Mouse (Mus musculus): ENCODE measurements at regions not wholly inside any gene's neighbourhood (a gene's known extent, or its start where the extent isn't known, plus 50 kb on each side); places are given as distances from the start of the nearest gene placed in this dataset.

DNA sequence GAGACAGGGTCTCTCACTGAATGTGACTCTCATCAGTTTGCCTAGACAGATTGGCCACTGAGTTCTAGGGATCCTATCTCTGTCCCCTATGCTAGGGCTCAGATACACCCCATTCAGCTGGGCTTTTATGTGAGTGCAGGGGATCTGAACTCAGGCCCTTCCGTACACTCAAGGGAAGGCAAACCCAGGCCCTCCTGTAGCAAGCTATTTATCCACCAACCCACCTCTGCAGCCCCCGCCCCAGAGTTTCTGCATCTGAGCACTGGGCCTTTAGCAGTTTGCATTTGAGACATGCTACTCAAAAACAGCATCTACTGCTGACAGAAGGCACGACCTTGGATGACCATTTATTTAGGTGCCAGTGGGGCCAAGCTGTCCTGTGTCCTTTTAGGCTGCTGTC lies 253.0 kb upstream of the Runx1 start:
- H3K27me3 ChIP-seq (replicated peaks; ENCODE audit: control insufficient read depth, insufficient read depth, low read length): no peaks in the 10 kb centered on the region
- H3K36me3 ChIP-seq (ENCODE audit: control insufficient read depth, insufficient read depth, low read length): no peaks in the 10 kb centered on the region
- TF ChIP-seq CTCF (conservative IDR thresholded peaks at IDR 0.05; ENCODE audit: insufficient read depth, insufficient read length, low read depth, low read length) (no peak), POLR2A (IDR thresholded peaks at IDR 0.05; ENCODE audit: low read depth, low read length) (no peak)
- no peaks in the 10 kb centered on the region for H3K4me1 ChIP-seq (ENCODE audit: control insufficient read depth, insufficient read depth, low read length)
- no peak for DNase-seq
- H3K27ac ChIP-seq (ENCODE audit: insufficient read depth, low read depth, low read length): no peak overlapping the region
- WGBS: 73% methylated on average over 3 of the region's 3 CpGs
- H3K4me3 ChIP-seq (ENCODE audit: insufficient read depth, low read depth, low read length): no peak overlapping the region

DNA sequence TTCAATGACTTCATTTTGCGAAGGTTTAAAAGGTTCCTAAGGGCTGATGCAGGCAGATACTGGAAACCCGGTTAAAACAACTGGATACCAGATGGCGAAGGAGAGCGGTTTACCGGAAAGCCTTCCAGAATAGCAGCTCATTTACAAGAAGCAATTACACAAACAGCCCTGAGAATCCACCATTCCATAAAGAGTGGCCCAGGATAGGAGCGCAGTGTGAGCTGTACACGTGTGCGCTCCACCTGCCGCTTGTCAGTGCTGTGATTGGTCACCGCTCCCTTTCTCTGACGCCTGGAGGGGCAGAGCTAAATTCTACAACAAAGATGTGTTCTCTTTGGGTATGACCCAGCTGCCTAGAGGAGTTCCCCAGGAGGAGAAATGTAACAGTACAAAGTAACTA lies 249.5 kb upstream of the Runx1 start:
- Histone ChIP-seq H3K4me3 (ENCODE audit: insufficient read depth, low read depth, low read length) (no peak overlapping the region), H3K27me3 (replicated peaks; ENCODE audit: control insufficient read depth, insufficient read depth, low read length) (no peaks in the 10 kb centered on the region), H3K36me3 (ENCODE audit: control insufficient read depth, insufficient read depth, low read length) (no peaks in the 10 kb centered on the region), H3K4me1 (ENCODE audit: control insufficient read depth, insufficient read depth, low read length) (no peaks in the 10 kb centered on the region), H3K27ac (ENCODE audit: insufficient read depth, low read depth, low read length) (no peak overlapping the region)
- WGBS: 89% methylated on average over 11 of the region's 11 CpGs
- DNase-seq: no peak
- TF ChIP-seq CTCF (conservative IDR thresholded peaks at IDR 0.05; ENCODE audit: insufficient read depth, insufficient read length, low read depth, low read length) (no peak), POLR2A (IDR thresholded peaks at IDR 0.05; ENCODE audit: low read depth, low read length) (no peak)

DNA sequence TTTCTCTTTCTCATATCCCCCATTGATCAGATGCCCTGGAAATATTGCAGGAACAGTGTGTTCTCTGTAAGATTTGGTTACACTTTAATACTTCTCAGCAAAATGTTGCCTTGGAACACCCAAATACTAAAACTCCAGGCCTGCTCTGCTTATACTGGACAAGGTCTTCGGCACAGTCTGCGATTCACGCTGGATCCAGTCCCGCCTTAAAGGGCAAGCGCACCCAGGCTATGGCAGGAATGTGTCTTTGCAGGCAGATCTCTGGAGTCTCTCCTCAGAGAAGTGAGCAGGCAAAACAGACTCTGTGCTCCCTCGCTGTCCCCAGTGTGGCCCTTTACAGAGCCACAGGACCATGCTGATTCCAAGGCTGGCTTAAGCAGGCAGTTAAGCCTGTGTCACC lies 246.2 kb upstream of the Runx1 start:
- Histone ChIP-seq H3K36me3 (ENCODE audit: control insufficient read depth, insufficient read depth, low read length) (no peaks in the 10 kb centered on the region), H3K4me3 (ENCODE audit: insufficient read depth, low read depth, low read length) (no peak overlapping the region), H3K27me3 (replicated peaks; ENCODE audit: control insufficient read depth, insufficient read depth, low read length) (no peaks in the 10 kb centered on the region), H3K27ac (ENCODE audit: insufficient read depth, low read depth, low read length) (no peak overlapping the region), H3K4me1 (ENCODE audit: control insufficient read depth, insufficient read depth, low read length) (no peaks in the 10 kb centered on the region)
- TF ChIP-seq CTCF (conservative IDR thresholded peaks at IDR 0.05; ENCODE audit: insufficient read depth, insufficient read length, low read depth, low read length): no peak
- no peak for TF ChIP-seq POLR2A (IDR thresholded peaks at IDR 0.05; ENCODE audit: low read depth, low read length)
- WGBS: 32% methylated on average over 6 of the region's 6 CpGs
- DNase-seq: peak; percentile 39

DNA sequence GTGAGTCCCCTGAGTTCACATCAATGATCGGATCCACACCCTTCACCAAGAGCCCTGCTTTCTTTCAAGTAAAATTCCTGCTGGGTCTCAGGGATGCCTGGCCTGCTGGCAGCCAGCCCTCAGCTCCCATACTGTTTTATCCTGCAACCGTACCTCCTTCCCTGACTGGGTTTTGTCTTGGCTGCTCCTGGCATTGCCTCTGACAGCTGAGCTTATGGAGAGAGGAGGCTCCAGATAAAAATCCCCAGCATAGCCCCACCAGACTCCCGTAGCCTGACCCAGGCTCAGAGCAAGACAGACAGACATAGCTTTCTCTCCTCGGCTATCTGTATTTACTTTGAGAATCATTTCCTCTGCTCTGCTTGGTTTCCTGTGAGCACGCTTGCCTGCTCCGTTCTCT lies 245.8 kb upstream of the Runx1 start:
- Histone ChIP-seq H3K4me1 (ENCODE audit: control insufficient read depth, insufficient read depth, low read length) (no peaks in the 10 kb centered on the region), H3K4me3 (ENCODE audit: insufficient read depth, low read depth, low read length) (no peak overlapping the region), H3K27me3 (replicated peaks; ENCODE audit: control insufficient read depth, insufficient read depth, low read length) (no peaks in the 10 kb centered on the region), H3K27ac (ENCODE audit: insufficient read depth, low read depth, low read length) (no peak overlapping the region), H3K36me3 (ENCODE audit: control insufficient read depth, insufficient read depth, low read length) (no peaks in the 10 kb centered on the region)
- TF ChIP-seq CTCF (conservative IDR thresholded peaks at IDR 0.05; ENCODE audit: insufficient read depth, insufficient read length, low read depth, low read length) (no peak), POLR2A (IDR thresholded peaks at IDR 0.05; ENCODE audit: low read depth, low read length) (no peak)
- DNase-seq: no peak
- 56% methylated on average over 6 of the region's 6 CpGs for WGBS

DNA sequence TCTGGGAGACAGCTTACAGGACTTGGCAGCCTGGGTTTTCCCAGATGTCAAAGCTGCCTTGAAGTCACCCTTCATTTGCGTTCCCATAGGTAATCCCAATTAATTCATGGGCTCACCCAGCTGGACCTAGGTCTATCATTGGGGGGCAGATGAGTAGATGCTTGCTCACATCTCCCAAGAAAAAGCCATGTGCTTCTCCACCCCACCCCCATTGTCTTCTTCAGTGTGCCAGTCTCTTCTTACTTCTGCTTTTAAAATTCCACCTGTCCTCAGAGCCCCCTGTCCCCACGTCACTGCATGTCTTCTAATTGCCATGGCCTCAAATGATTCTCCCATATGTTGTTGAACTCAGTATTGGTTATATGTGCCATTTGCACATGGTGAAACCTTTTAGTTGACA lies 240.9 kb upstream of the Runx1 start:
- Histone ChIP-seq H3K36me3 (ENCODE audit: control insufficient read depth, insufficient read depth, low read length) (no peaks in the 10 kb centered on the region), H3K4me3 (ENCODE audit: insufficient read depth, low read depth, low read length) (no peak overlapping the region), H3K27ac (ENCODE audit: insufficient read depth, low read depth, low read length) (no peak overlapping the region), H3K27me3 (replicated peaks; ENCODE audit: control insufficient read depth, insufficient read depth, low read length) (no peaks in the 10 kb centered on the region), H3K4me1 (ENCODE audit: control insufficient read depth, insufficient read depth, low read length) (no peaks in the 10 kb centered on the region)
- DNase-seq: no peak
- TF ChIP-seq POLR2A (IDR thresholded peaks at IDR 0.05; ENCODE audit: low read depth, low read length) (no peak), CTCF (conservative IDR thresholded peaks at IDR 0.05; ENCODE audit: insufficient read depth, insufficient read length, low read depth, low read length) (no peak)
- WGBS: 94% methylated on average over 2 of the region's 2 CpGs

DNA sequence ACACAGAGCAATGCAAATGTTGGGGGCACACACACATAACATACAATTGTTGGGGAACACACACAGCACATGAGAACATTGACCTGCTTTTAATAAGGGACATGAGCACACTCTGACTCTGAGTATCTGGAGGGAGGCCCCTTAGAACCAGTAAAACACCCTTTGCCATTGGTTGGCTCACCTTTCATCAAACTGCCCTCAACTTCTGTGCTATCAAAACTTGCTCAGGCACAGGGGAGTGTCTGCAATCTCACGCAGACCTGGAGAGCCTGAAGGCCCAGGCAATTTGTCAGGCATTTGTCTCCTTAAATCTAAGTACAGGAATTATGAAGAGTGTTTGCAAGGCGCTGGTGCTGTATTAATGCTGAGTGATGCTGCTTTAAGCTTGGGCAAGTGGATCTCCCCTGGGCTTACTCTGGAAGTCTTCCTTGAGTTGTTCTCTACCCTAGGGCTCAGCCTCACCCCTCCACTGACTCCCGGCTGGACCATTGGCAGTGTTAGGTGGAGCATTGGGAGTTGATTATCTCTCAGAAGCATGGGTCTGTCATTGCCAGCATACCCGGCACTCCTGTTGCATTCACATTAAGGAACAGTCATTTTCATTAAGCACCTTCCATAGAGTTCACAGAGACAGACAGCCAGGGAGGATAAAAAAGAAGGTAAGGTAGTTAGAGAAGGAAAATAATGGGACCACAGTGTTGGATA lies 235.7 kb upstream of the Runx1 start:
- Histone ChIP-seq H3K4me3 (ENCODE audit: insufficient read depth, low read depth, low read length) (no peak overlapping the region), H3K36me3 (ENCODE audit: control insufficient read depth, insufficient read depth, low read length) (no peaks in the 10 kb centered on the region), H3K27ac (ENCODE audit: insufficient read depth, low read depth, low read length) (no peak overlapping the region), H3K4me1 (ENCODE audit: control insufficient read depth, insufficient read depth, low read length) (no peaks in the 10 kb centered on the region), H3K27me3 (replicated peaks; ENCODE audit: control insufficient read depth, insufficient read depth, low read length) (no peaks in the 10 kb centered on the region)
- TF ChIP-seq CTCF (conservative IDR thresholded peaks at IDR 0.05; ENCODE audit: insufficient read depth, insufficient read length, low read depth, low read length): no peak
- TF ChIP-seq POLR2A (IDR thresholded peaks at IDR 0.05; ENCODE audit: low read depth, low read length): no peak
- no peak for DNase-seq
- 80% methylated on average over 4 of the region's 4 CpGs for WGBS

DNA sequence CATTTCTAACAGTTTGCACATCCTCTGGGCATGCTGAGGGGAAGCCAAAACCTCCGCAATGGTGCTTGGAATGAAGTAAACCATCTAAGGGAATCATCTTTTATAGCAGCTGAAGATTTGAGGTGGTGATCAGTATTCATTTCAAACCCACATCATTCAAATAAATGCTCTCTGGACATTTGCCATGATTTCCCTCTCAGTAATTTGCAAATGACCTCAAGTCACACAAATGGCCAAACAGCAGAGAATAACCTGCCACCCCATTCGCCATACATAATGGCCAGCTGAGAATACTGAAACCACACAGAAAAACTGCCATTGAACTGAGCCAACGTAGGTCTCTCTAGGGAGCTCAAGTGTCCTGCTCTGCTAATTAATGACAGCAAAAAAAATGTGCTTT lies 230.3 kb upstream of the Runx1 start:
- WGBS: 67% methylated on average over 3 of the region's 3 CpGs

More for the DNA sequence above, 230.3 kb upstream of the Runx1 start:
- no peaks in the 10 kb centered on the region for H3K36me3 ChIP-seq (ENCODE audit: control insufficient read depth, insufficient read depth, low read length)
- no peak overlapping the region for H3K27ac ChIP-seq (ENCODE audit: insufficient read depth, low read depth, low read length)
- no peaks in the 10 kb centered on the region for H3K4me1 ChIP-seq (ENCODE audit: control insufficient read depth, insufficient read depth, low read length)
- H3K27me3 ChIP-seq (replicated peaks; ENCODE audit: control insufficient read depth, insufficient read depth, low read length): no peaks in the 10 kb centered on the region
- no peak overlapping the region for H3K4me3 ChIP-seq (ENCODE audit: insufficient read depth, low read depth, low read length)
- DNase-seq: no peak
- TF ChIP-seq POLR2A (IDR thresholded peaks at IDR 0.05; ENCODE audit: low read depth, low read length) (no peak), CTCF (conservative IDR thresholded peaks at IDR 0.05; ENCODE audit: insufficient read depth, insufficient read length, low read depth, low read length) (no peak)

Data from kidney, adult 2 months (tissue).